Mouse (Mus musculus) CD4-positive helper T cell, adult 2 months (primary cell): ENCODE measurements around the gene Hnrnpr.

ENCODE experiments used
- DNase-seq: peaks from one replicate; pipeline ENCODE4 v3.0.0-alpha.2; 2012; ENCODE audit warnings: low read depth, missing footprints, low spot score

Hnrnpr gene

DNA sequence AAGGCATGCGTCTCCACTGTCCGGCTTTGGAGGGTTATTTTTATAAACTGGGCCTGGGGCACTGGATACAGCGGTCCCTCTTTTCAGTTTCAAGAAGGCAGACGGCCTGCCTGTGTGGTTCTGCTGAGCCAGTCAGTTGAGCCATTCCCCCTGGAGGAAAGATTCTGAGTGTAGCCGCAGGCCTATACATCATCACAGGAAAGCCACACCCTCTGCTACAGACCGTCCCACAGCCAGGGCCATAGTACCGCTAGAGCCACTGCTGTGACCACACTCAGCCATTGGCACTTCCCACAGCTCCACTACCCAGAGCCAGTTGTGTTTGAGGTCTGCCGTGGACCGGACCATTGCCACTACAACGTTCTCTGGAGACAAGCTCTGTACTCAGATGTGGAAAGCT is 91.1 kb downstream of the Hnrnpr start:
- DNase-seq, result no peak

DNA sequence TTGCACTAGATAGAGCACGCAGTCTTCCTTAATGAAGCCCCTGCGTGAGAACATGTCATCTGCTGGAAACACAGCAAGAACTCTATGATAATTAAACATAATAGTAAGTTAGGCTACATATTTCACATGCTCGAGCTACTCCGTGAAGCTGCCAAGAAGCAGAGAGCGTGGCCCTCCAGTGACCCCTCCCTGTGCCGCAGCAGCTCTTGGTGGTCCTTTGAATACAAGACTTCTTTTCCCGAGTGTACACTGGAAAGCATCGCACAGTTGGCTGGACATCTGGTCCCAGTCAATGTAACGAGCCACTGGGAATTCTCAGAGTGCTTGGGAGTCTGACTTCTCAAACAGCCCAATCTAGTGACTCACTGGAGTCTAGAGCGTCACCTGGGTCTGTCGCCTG is 97.1 kb downstream of the Hnrnpr start:
- no peak for DNase-seq
